Mouse (Mus musculus) stomach, postnatal 0 days (tissue): ENCODE results near the gene Celf2. TPM values are rescaled to one million over a fixed set of nuclear protein-coding genes. Genes with fewer than 3 reads are reported as not detected.

Experiments
- ATAC-seq: fragments of 200-750 bp; cut with Nextera tagmentation; 2 replicates; pipeline ENCODE4 v1.8.0; 2017; ENCODE audit not compliant: low FRiP score, low TSS enrichment
- DNase-seq: peaks from one replicate; pipeline ENCODE4 v3.0.0-alpha.2; 2016; ENCODE audit warnings: low spot score
- H3K27ac ChIP-seq: fragments of 300-500 bp; sonication (generic); replicated peaks from 2 replicates; pipeline ENCODE4 v1.5.1; 2014; ENCODE audit warnings: mild to moderate bottlenecking, control low read depth
- H3K27me3 ChIP-seq: fragments of 300-500 bp; sonication (generic); 2 replicates; pipeline ENCODE4 v1.6.1; 2014; ENCODE audit warnings: low read length; ENCODE audit not compliant: control insufficient read depth, insufficient read depth
- H3K36me3 ChIP-seq: fragments of 300-500 bp; sonication (generic); 2 replicates; pipeline ENCODE4 v1.6.1; 2014; ENCODE audit warnings: low read length, mixed read lengths; ENCODE audit not compliant: control insufficient read depth, insufficient read depth
- H3K4me1 ChIP-seq: fragments of 300-500 bp; sonication (generic); replicated peaks from 2 replicates; pipeline ENCODE4 v1.6.1; 2014; ENCODE audit warnings: antibody characterized with exemption; ENCODE audit not compliant: control insufficient read depth, insufficient read depth
- H3K4me2 ChIP-seq: fragments of 300-500 bp; sonication (generic); replicated peaks from 2 replicates; pipeline ENCODE4 v1.6.1; 2014; ENCODE audit warnings: low read depth, mild to moderate bottlenecking, control low read depth, moderate library complexity
- H3K4me3 ChIP-seq: fragments of 300-500 bp; sonication (generic); 2 replicates; pipeline ENCODE4 v1.5.1; 2014; ENCODE audit warnings: low read depth, low read length, control low read depth
- H3K9ac ChIP-seq: fragments of 300-500 bp; sonication (generic); 2 replicates; pipeline ENCODE4 v1.6.1; 2014; ENCODE audit warnings: mild to moderate bottlenecking, low read length, control low read depth, mixed read lengths
- H3K9me3 ChIP-seq: fragments of 300-500 bp; sonication (generic); 2 replicates; pipeline ENCODE4 v1.6.1; 2016; ENCODE audit warnings: low read length; ENCODE audit not compliant: control insufficient read depth
- CTCF ChIP-seq: IDR thresholded peaks from 2 replicates; pipeline ENCODE4 v1.5.1; 2016; ENCODE audit warnings: antibody characterized with exemption, low read depth, mild to moderate bottlenecking, moderate library complexity
- EP300 ChIP-seq: optimal IDR thresholded peaks from 2 replicates; pipeline ENCODE3; 2016; ENCODE audit warnings: antibody characterized with exemption
- WGBS: fragments of 180-500 bp; shearing (Covaris S2); extraction: QIAGEN DNeasy Blood & Tissue Kit; methylation state at CpG from one replicate; pipeline ENCODE4 v1.1.7; 2014; 5-methylcytosine and 5-hydroxymethylcytosine counted together
- polyA plus RNA-seq: library from polyadenylated mRNA; unstranded; fragments of >200 nt; fragmentation: Nextera tagmentation; extraction: Ambion mirVana; gene quantifications from 2 replicates; pipeline ENCODE4 v1.2.1, GENCODE M21; 2015

Gene Celf2
- polyA plus RNA-seq, 1 experiment from 2014 or later = 23.4 TPM

GRCm38 (mm10) chr2:6904411-6904810, 605.0 kb downstream of the Celf2 start:
- Histone ChIP-seq H3K27ac (no peak overlapping the region), H3K4me2 (no peak overlapping the region), H3K9ac (no peak overlapping the region), H3K36me3 (no peaks in the 10 kb centered on the region), H3K4me3 (no peak overlapping the region), H3K9me3 (no peaks in the 10 kb centered on the region), H3K27me3 (no peaks in the 10 kb centered on the region), H3K4me1 (no peaks in the 10 kb centered on the region)
- TF ChIP-seq CTCF (no peak), EP300 (no peak)
- ATAC-seq (no peak), DNase-seq (no peak)
- 57% methylated on average over 3 of the region's 3 CpGs for WGBS

DNA sequence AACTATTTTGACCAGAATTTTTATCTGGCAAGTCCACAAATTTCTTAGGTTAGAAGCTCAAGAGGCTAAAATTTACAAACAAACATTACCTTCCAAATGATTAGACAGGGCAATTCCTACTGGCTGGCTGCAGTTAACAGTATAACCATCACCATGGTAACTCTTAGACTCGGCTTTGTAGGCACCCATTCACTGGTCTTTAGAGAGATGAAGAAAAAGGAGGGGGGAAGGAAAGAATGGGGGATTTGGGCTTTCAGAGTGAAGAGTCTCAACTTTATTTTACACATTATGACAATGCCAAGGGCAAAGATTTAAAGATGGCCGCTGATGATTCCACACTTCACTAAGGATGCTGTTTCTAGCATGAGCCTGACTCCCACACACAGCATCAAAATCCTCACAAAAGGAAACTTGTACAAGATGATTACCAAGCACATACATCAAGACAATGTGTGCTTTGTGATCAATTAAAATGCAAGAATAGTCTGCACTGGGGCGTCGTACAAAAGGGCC, 606.1 kb downstream of the Celf2 start:
- Histone ChIP-seq H3K4me3 (no peak overlapping the region), H3K27ac (no peak overlapping the region), H3K9ac (no peak overlapping the region), H3K4me1 (no peaks in the 10 kb centered on the region), H3K4me2 (no peak overlapping the region), H3K27me3 (no peaks in the 10 kb centered on the region), H3K9me3 (no peaks in the 10 kb centered on the region), H3K36me3 (no peaks in the 10 kb centered on the region)
- 73% methylated on average over 4 of the region's 4 CpGs for WGBS
- TF ChIP-seq EP300 = no peak
- no peak for TF ChIP-seq CTCF
- DNase-seq (no peak), ATAC-seq (no peak)

DNA sequence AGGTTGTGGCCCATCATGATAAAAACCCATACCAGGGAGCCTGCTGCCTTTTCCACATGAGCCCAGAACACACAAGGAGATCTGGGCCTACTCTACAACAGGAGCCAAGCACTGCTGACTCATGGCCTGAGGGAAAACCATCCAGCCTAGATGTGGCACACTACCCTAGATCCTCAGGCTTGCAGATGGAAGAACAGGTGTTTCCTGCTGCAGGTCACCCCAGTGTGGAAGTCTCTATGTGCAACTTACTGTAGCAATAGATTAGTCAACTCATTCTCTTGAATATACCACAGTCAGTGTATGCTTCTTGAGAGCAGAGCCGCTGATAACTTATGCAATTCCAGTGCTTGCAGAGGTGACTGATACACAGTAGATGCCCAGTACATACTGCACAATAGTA, 612.5 kb downstream of the Celf2 start:
- Histone ChIP-seq H3K9ac (no peak overlapping the region), H3K27ac (no peak overlapping the region), H3K9me3 (no peaks in the 10 kb centered on the region), H3K36me3 (no peaks in the 10 kb centered on the region), H3K4me3 (no peak overlapping the region), H3K4me2 (no peak overlapping the region), H3K27me3 (no peaks in the 10 kb centered on the region), H3K4me1 (no peaks in the 10 kb centered on the region)
- TF ChIP-seq CTCF (no peak), EP300 (no peak)
- DNase-seq (no peak), ATAC-seq (no peak)
- WGBS = 84% methylated on average over 1 of the region's 1 CpGs

- 76% methylated on average over 2 of the region's 2 CpGs for WGBS
These were observed 615.8 kb downstream of the Celf2 start for GRCm38 (mm10) chr2:6893597-6893996.

DNA sequence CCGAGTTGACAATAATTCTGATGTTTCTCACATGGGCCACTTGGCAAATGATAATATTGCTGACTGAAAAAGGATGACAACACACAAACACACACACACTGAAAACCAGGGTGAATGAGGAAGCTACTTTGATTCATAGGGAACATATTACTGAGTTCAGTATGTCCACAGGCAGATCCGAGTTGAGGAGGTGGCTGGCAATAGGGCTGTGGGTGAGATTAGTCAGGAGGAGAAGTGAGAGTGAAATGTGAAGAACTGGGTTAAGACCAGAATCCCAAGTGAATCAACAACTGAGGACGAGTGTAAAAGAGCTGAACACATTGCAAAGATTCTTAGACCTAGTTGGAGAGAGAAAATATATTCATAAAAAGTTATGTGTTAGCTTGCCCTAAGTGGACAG, 616.3 kb downstream of the Celf2 start:
- no peaks in the 10 kb centered on the region for H3K4me1 ChIP-seq
- ATAC-seq (no peak), DNase-seq (no peak)
- H3K36me3 ChIP-seq = no peaks in the 10 kb centered on the region
- no peak overlapping the region for H3K4me3 ChIP-seq
- no peak for TF ChIP-seq CTCF
- TF ChIP-seq EP300 = no peak
- H3K9ac ChIP-seq = no peak overlapping the region
- H3K27ac ChIP-seq = no peak overlapping the region
- no peaks in the 10 kb centered on the region for H3K9me3 ChIP-seq
- 65% methylated on average over 3 of the region's 3 CpGs for WGBS
- H3K27me3 ChIP-seq = no peaks in the 10 kb centered on the region
- H3K4me2 ChIP-seq = no peak overlapping the region

More at GRCm38 (mm10) chr2:6893597-6893996, 615.8 kb downstream of the Celf2 start:
- ATAC-seq = no peak
- Histone ChIP-seq H3K4me3 (no peak overlapping the region), H3K4me2 (no peak overlapping the region), H3K27ac (no peak overlapping the region), H3K9me3 (no peaks in the 10 kb centered on the region), H3K9ac (no peak overlapping the region), H3K4me1 (no peaks in the 10 kb centered on the region), H3K27me3 (no peaks in the 10 kb centered on the region), H3K36me3 (no peaks in the 10 kb centered on the region)
- TF ChIP-seq EP300 (no peak), CTCF (no peak)
- no peak for DNase-seq

DNA sequence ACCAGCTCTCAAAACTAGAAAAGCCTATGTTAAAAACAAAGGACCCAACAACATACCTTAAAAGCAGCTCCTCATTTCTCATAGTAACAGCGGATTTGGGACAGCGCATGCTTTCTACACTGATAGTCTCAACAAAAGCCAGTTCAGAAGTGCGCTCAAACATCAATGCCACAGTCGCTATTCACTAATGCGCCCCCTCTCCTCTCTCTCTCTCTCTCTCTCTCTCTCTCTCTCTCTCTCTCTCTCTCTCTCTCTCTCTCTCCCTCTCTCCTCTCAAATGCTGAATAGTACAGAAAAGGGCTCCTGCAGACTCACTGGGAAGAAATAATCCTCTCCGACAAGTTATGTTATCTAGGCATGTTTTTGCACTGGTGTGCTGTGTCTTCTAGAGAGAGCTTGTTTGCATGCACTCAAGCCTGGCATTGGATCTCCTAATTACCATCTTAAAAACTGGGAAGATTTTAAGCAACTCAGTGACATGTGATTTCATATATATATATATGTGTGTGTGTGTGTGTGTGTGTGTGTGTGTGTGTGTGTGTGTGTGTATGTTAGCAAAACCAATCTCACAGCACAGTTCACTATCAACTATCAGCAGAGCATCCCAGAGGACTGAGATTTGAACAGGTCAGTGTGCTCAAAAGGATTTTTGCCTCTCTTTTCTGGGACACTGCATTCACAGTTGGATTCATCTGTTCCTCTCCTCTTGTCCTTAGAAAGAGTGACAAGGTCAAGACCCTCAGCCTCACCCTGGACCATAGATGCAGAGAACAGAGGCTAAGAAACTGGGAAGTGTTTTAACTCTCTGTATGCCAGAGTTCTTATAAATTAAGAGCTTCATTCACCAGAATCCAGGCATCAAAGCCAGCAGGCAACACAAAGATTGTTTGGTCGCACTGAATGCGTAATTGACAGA, 624.3 kb downstream of the Celf2 start:
- no peak overlapping the region for H3K4me3 ChIP-seq
- H3K4me1 ChIP-seq = no peaks in the 10 kb centered on the region
- ATAC-seq (no peak), DNase-seq (no peak)
- no peaks in the 10 kb centered on the region for H3K27me3 ChIP-seq
- no peak overlapping the region for H3K27ac ChIP-seq
- H3K4me2 ChIP-seq = no peak overlapping the region
- H3K9ac ChIP-seq = no peak overlapping the region
- TF ChIP-seq CTCF (no peak), EP300 (no peak)
- 59% methylated on average over 8 of the region's 8 CpGs for WGBS
- H3K9me3 ChIP-seq = no peaks in the 10 kb centered on the region
- H3K36me3 ChIP-seq = no peaks in the 10 kb centered on the region
